Mouse (Mus musculus) midbrain, embryonic 12.5 days (tissue): ENCODE data around the gene Cptp. TPM values are rescaled to one million over a fixed set of nuclear protein-coding genes. Genes with fewer than 3 reads are reported as not detected.

Experiments used
- ATAC-seq: fragments of 200-750 bp; cut with Nextera tagmentation; 2 replicates; pipeline ENCODE4 v1.8.0; 2017; ENCODE audit warnings: low read depth, moderate TSS enrichment, moderate library complexity; ENCODE audit not compliant: low FRiP score
- H3K27ac ChIP-seq: fragments of 300-500 bp; sonication (generic); replicated peaks from 2 replicates; pipeline ENCODE4 v1.5.1; 2016; ENCODE audit warnings: mild to moderate bottlenecking
- H3K27me3 ChIP-seq: fragments of 300-500 bp; sonication (generic); 2 replicates; pipeline ENCODE4 v1.6.1; 2016; ENCODE audit warnings: mild to moderate bottlenecking
- H3K36me3 ChIP-seq: fragments of 300-500 bp; sonication (generic); 2 replicates; pipeline ENCODE4 v1.6.1; 2016
- H3K4me1 ChIP-seq: fragments of 300-500 bp; sonication (generic); 2 replicates; pipeline ENCODE4 v1.6.1; 2016
- H3K4me2 ChIP-seq: fragments of 300-500 bp; sonication (generic); replicated peaks from 2 replicates; pipeline ENCODE4 v1.6.1; 2016; ENCODE audit warnings: mild to moderate bottlenecking, moderate library complexity
- H3K4me3 ChIP-seq: fragments of 300-500 bp; sonication (generic); 2 replicates; pipeline ENCODE4 v1.5.1; 2016; ENCODE audit warnings: mild to moderate bottlenecking
- H3K9ac ChIP-seq: fragments of 300-500 bp; sonication (generic); replicated peaks from 2 replicates; pipeline ENCODE4 v1.6.1; 2016; ENCODE audit warnings: mild to moderate bottlenecking, moderate library complexity
- H3K9me3 ChIP-seq: fragments of 300-500 bp; sonication (generic); 2 replicates; pipeline ENCODE4 v1.6.1; 2016; ENCODE audit warnings: mild to moderate bottlenecking
- WGBS: fragments of 180-500 bp; shearing (Covaris S2); methylation state at CpG from one replicate; pipeline ENCODE4 v1.1.7; 2016; 5-methylcytosine and 5-hydroxymethylcytosine counted together
- polyA plus RNA-seq: library from polyadenylated mRNA; unstranded; fragments of >200 nt; fragmentation: Nextera tagmentation; extraction: Ambion mirVana; gene quantifications from 2 replicates; pipeline ENCODE4 v1.2.1, GENCODE M21; 2016

The Cptp gene
- polyA plus RNA-seq, 1 experiment from 2014 or later = 23.5 TPM

DNA sequence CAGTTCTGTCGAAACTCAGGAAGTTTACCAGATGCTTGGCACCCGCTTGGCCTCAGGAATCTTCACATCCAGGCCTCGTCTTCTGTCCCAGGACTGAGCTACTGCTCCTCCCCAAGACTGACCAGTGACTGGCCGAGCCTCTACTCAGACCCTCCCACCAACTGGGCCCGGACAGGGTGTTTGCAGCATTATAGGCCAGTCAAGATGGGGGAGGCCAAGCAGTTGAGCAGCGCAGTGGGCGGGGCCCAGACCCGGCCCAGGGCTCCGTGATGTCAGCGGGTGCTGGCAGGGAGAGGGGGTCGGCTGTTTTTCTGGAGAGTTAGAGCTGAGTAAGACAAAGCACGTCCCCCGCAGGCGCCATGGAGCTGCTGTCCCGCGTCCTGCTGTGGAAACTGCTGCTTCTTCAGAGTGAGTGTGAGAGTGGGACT lies 29.7 kb downstream of the Cptp start, which contains the start of gene Mxra8:
Gene Mxra8 (plus strand): TSS at position 198 of the 428 bp plus-strand sequence.
- Histone ChIP-seq H3K27ac (peak within 1 kb of the TSS; percentile 30), H3K4me3 (peak within 1 kb of the TSS; percentile 42), H3K36me3 (0 out of 2 replicates have a peak, but pooled peaks cover 5% of the 10 kb centered on the region), H3K4me1 (peaks cover 26% of the 10 kb centered on the region), H3K9me3 (no peaks in the 10 kb centered on the region), H3K4me2 (peak within 1 kb of the TSS; percentile 70), H3K9ac (peak within 1 kb of the TSS; percentile 56), H3K27me3 (peaks cover 14% of the 10 kb centered on the region)
- peak; percentile 85 for ATAC-seq
- 2% methylated on average over 16 of the region's 16 CpGs for WGBS

DNA sequence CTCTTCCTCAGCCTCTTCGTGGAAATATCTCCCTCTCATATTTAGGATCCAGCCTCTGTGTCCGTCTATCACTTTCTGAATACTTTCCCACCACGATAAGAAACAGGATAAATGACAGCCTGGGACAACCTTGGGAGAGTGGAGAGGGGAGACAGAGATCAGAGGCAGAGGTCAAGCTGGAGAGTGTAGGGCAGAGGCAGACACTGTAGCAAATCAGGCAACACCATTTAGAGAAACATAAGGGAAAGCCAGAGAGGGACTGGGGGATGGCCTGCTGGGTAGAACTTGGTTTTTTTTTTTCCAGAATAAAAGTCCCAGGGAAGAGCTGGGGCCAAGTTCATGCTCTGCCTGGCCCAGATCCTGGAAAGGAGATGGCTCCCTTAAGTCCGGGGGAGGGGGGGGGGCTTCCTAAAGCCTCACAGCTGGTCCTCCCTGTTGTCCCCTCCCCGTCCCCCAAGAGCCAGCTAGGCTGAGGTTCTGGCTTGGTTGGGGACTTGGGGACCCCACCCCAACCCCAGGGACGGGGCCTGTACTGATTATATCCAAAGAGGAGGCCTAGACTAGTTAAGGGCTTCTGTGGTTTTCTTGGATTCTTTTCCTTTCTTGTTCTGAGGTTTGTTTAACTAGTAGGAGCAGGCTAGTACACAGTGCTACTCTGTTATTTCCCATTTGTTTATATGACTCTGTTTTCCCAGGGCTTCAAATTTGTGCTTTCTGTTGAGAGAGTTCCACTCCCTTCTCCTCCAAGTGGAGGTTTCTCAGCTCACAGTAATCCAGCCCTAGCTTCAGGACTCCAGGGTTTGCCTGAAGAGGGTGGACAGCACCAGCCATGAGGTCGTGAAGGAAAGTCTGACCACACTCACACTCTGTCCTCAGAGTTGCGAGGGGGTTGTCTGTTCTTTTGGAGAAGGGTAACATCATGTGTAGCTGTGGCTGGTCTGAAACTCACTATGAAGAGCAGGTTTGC lies 30.8 kb downstream of the Cptp start:
- Histone ChIP-seq H3K4me3 (no peak overlapping the region), H3K36me3 (0 out of 2 replicates have a peak, but pooled peaks cover 9% of the 10 kb centered on the region), H3K4me1 (peaks cover 33% of the 10 kb centered on the region), H3K9ac (no peak overlapping the region), H3K27me3 (peaks cover 14% of the 10 kb centered on the region), H3K4me2 (no peak overlapping the region), H3K27ac (peak overlapping the region; percentile 2; the same call in 1 of the 2 replicates), H3K9me3 (no peaks in the 10 kb centered on the region)
- WGBS = 61% methylated on average over 8 of the region's 8 CpGs
- no peak for ATAC-seq

DNA sequence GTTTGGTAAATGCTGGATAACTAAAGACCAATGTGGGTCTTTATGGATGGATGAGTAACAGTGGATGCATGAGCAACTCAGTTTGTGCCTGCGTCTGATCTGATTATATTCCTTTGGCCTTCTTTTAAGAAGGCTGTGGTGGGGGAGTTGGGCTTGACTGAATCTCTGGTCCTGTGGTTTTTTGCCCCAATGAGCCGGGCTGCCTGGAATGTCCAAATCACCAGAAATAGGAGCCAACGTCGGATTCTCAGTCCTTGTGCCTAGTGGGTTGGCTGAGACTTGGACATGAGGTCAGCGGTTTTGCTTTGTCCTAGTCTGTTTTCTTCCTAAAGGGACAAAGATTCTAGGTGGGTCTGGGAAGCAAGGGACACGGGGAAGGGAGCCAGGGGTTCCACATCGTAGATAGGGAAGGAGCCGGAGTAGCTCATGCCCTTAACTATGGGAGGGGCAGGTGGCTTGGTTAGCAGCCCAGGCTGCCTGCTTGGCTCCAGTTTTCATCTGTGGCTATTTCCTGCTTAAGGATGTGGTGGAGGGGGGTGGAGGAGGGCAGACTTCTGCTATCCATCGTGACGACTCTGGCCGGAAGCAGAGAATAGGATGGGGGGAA lies 31.7 kb downstream of the Cptp start:
- Histone ChIP-seq H3K36me3 (peaks cover 16% of the 10 kb centered on the region; the same call in 1 of the 2 replicates), H3K27me3 (peaks cover 14% of the 10 kb centered on the region), H3K4me1 (peaks cover 41% of the 10 kb centered on the region), H3K4me2 (no peak overlapping the region), H3K4me3 (no peak overlapping the region), H3K9ac (no peak overlapping the region), H3K27ac (no peak overlapping the region), H3K9me3 (no peaks in the 10 kb centered on the region)
- WGBS = 82% methylated on average over 11 of the region's 11 CpGs
- ATAC-seq = no peak

DNA sequence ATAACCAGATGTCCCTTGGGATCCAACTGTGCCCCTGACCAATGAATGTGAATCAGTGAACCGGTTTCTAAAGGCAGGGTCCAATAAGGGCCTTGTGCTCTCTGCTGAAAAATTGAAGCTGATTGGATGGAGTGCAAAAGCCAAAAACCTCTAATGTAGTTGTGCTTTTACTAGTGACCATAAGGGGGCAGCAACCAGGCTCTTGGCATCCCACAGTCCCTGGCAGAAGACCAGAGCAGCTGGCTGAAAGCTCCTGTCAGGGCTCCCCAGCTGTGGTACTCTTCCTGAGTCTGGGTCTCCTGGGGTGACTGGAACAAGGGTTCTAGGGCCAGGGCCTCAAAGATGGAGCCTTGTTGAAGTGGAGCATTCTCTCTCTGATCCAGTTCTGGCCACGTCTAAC lies 35.4 kb downstream of the Cptp start:
- 40% methylated on average over 2 of the region's 2 CpGs for WGBS
- Histone ChIP-seq H3K9ac (no peak overlapping the region), H3K9me3 (no peaks in the 10 kb centered on the region), H3K4me2 (no peak overlapping the region), H3K4me1 (peaks cover 25% of the 10 kb centered on the region), H3K36me3 (peaks cover 18% of the 10 kb centered on the region; the same call in 1 of the 2 replicates), H3K4me3 (no peak overlapping the region), H3K27ac (peak overlapping the region; percentile 27; the same call in 1 of the 2 replicates), H3K27me3 (no peaks in the 10 kb centered on the region)
- peak; percentile 21; the same call in 1 of the 2 replicates for ATAC-seq

DNA sequence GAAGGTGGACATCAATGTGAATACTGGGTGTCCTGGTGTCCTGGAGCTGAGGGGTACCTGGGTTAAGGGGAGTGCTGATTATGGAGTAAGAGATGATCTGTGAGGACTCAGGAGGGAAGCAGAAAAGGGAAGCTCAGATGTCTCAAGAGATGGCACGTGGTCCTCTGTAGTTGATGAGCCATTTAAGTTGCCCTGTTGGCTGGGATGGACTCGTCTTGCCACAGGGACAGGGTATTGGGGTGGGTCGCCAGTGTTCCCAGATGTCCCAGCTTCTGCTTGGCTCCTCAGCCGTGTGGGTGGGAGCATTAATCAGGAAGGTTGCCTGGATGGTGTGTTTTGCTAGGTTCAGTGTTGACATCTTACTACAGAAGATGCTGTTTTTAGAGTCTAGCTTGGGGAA lies 36.0 kb downstream of the Cptp start:
- 0 out of 2 replicates have a peak overlapping the region, but pooled peaks have one; percentile 3 for H3K4me3 ChIP-seq
- H3K4me2 ChIP-seq = no peak overlapping the region
- H3K9me3 ChIP-seq = no peaks in the 10 kb centered on the region
- H3K4me1 ChIP-seq = peaks cover 25% of the 10 kb centered on the region
- H3K27me3 ChIP-seq = no peaks in the 10 kb centered on the region
- ATAC-seq = no peak
- no peak overlapping the region for H3K27ac ChIP-seq
- peaks cover 18% of the 10 kb centered on the region; the same call in 1 of the 2 replicates for H3K36me3 ChIP-seq
- WGBS = 85% methylated on average over 4 of the region's 4 CpGs
- no peak overlapping the region for H3K9ac ChIP-seq

DNA sequence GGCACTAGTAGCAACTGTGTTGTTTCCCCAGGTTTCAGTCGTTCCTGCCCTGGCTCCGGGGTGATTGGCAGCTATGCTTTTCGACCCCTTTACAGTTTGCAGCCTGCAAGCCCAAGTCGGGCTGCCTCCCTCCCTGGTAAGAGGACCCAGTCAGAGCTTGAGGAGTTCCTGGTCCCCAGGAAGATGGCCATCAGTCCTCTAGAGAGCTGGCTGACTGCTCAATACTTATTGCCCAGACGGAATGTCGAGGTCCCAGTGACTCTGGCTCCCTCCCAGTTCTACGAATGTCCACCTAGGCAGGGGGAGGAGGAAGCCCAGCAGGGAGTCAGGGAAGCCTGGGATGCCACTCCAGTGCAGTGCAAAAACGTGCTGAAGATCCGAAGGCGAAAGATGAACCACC lies 36.9 kb downstream of the Cptp start:
- Histone ChIP-seq H3K4me3 (peak overlapping the region; percentile 91), H3K36me3 (peaks cover 24% of the 10 kb centered on the region; the same call in 1 of the 2 replicates), H3K4me2 (peak overlapping the region; percentile 99), H3K9ac (peak overlapping the region; percentile 94), H3K27me3 (no peaks in the 10 kb centered on the region), H3K27ac (no peak overlapping the region), H3K4me1 (peaks cover 25% of the 10 kb centered on the region), H3K9me3 (no peaks in the 10 kb centered on the region)
- WGBS = 57% methylated on average over 10 of the region's 10 CpGs
- ATAC-seq = no peak

DNA sequence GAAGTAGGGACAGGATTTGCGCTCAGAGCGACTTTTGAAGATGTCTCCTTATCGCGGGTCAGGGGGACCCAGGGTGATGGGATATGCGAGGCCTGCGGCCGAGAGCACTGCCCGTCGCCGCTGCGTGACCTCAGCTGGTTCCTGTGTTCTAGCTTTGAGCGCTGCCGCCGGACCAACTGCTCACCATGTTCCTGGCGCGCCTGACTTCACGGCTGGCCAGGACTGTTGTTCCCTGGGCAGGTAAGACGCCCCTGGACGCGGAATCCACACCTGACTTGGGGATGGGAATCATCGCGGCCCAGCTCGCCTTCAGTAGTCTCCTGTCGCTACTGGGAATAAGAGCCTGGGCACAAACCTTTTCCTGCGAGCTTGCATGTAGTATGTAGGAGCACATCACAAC lies 37.4 kb downstream of the Cptp start:
- H3K9me3 ChIP-seq = no peaks in the 10 kb centered on the region
- peaks cover 28% of the 10 kb centered on the region; the same call in 1 of the 2 replicates for H3K36me3 ChIP-seq
- H3K27ac ChIP-seq = peak overlapping the region; percentile 87
- no peak; the same call in 1 of the 2 replicates for ATAC-seq
- H3K4me2 ChIP-seq = peak overlapping the region; percentile 99
- peak overlapping the region; percentile 94 for H3K9ac ChIP-seq
- WGBS = 2% methylated on average over 25 of the region's 25 CpGs
- H3K4me1 ChIP-seq = peaks cover 25% of the 10 kb centered on the region
- no peaks in the 10 kb centered on the region for H3K27me3 ChIP-seq
- H3K4me3 ChIP-seq = peak overlapping the region; percentile 91

DNA sequence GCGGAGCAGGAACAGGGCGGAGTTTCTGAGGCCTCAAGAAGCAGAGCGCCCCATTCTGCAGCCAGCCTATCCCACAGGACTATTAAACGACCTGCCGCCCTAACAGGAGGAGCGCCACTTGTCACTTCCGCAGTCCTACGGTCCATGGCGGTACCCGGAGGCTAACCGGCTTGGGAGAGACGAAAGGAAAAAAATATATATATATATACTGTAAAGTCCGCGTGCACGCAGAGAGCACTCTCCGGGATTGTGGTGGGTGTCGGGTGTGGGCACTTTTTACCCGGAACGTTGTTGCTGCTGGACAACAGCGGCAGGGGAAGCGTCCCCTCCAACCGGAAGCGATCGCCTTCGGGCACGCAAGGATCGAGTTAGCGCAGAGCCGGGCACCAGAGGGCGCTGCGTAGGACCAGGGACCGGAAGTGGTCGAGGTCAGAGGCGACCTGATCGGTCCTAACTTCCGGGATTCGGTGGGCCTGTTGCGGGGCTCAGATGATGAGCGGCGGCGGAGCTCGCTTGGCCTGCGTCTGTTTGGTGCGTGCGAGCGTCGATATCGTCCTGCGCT lies 38.0 kb downstream of the Cptp start, which contains the start of gene Aurkaip1:
Gene Aurkaip1 (plus strand): TSS at position 68 of the 562 bp plus-strand sequence.
- H3K4me3 ChIP-seq = peak within 1 kb of the TSS; percentile 91
- H3K9ac ChIP-seq = peak within 1 kb of the TSS; percentile 94
- peaks cover 32% of the 10 kb centered on the region; the same call in 1 of the 2 replicates for H3K36me3 ChIP-seq
- peak; percentile 92 for ATAC-seq
- H3K4me2 ChIP-seq = peak within 1 kb of the TSS; percentile 99
- H3K27me3 ChIP-seq = no peaks in the 10 kb centered on the region
- WGBS = under 1% methylated on average over 49 of the region's 49 CpGs
- no peaks in the 10 kb centered on the region for H3K9me3 ChIP-seq
- peak within 1 kb of the TSS; percentile 87 for H3K27ac ChIP-seq
- H3K4me1 ChIP-seq = peaks cover 25% of the 10 kb centered on the region

DNA sequence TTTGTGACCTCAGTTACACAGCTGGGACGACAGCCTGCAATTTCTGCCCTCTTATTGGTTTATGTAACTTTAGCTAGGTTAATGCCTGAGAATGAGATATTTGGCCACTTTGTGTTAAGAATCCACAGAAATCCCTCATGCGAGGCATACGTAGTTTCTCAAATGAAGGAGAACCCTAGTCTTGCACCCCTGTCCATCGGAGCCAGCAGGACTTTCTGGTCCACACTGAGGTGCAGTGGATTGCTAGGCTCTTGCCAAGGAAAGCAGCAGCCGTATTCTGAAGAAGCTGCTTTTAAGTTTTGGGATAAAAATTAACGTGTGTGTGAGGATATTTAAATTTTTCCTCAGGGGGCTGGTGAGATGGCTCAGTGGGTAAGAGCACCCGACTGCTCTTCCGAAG lies 38.6 kb downstream of the Cptp start:
- peaks cover 25% of the 10 kb centered on the region for H3K4me1 ChIP-seq
- WGBS = 60% methylated on average over 8 of the region's 8 CpGs
- no peaks in the 10 kb centered on the region for H3K9me3 ChIP-seq
- peaks cover 35% of the 10 kb centered on the region for H3K36me3 ChIP-seq
- H3K4me2 ChIP-seq = peak overlapping the region; percentile 99
- H3K27me3 ChIP-seq = no peaks in the 10 kb centered on the region
- peak overlapping the region; percentile 91 for H3K4me3 ChIP-seq
- H3K27ac ChIP-seq = peak overlapping the region; percentile 49; the same call in 1 of the 2 replicates
- no peak overlapping the region for H3K9ac ChIP-seq
- no peak for ATAC-seq

DNA sequence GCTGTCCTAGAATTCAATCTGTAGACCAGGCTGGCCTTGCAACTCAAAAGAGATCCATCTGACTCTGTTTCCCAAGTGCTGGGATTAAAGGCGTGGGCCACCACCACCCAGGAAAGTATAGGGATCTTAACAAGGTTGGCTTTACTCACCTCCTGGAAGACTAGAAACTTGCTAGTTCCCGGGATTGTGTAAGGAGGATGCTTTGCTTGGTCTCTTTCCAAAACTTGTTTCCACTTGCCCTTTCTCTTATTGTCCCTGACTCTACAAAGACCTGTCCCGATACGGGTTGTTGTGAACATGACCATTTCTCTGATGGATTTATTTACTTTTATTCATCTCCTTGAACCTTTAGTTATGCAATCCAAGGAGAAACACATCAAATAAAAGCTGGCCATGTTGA lies 39.4 kb downstream of the Cptp start:
- no peak overlapping the region for H3K4me3 ChIP-seq
- peaks cover 42% of the 10 kb centered on the region for H3K36me3 ChIP-seq
- H3K27ac ChIP-seq = no peak overlapping the region
- no peaks in the 10 kb centered on the region for H3K9me3 ChIP-seq
- H3K9ac ChIP-seq = no peak overlapping the region
- no peaks in the 10 kb centered on the region for H3K27me3 ChIP-seq
- WGBS = 91% methylated on average over 4 of the region's 4 CpGs
- peaks cover 25% of the 10 kb centered on the region for H3K4me1 ChIP-seq
- H3K4me2 ChIP-seq = no peak overlapping the region
- no peak for ATAC-seq

DNA sequence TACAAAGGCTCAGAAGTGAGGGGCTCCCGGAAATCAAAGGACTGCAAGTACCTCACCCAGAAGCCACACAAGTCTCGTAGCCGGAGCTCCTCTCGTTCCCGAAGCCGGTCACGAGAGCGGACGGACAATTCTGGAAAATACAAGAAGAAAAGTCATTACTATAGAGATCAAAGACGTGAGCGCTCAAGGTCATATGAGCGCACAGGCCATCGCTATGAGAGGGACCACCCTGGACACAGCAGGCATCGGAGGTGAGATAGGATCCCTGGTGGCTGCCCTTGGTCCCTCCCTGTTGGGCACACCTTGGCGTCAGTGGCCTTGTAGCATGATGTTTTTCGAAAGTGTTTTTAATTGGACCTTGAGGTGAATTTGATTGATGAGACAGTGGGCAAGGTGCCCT lies 45.8 kb downstream of the Cptp start:
- no peak for ATAC-seq
- no peaks in the 10 kb centered on the region for H3K27me3 ChIP-seq
- H3K36me3 ChIP-seq = peaks cover 86% of the 10 kb centered on the region
- H3K4me2 ChIP-seq = no peak overlapping the region
- WGBS = 96% methylated on average over 16 of the region's 16 CpGs
- H3K4me1 ChIP-seq = no peaks in the 10 kb centered on the region
- no peak overlapping the region for H3K4me3 ChIP-seq
- H3K9ac ChIP-seq = no peak overlapping the region
- H3K9me3 ChIP-seq = no peaks in the 10 kb centered on the region
- H3K27ac ChIP-seq = no peak overlapping the region
